Mouse (Mus musculus) kidney, adult 2 months (tissue): ENCODE data around the gene Usp36. TPM values are rescaled to one million over a fixed set of nuclear protein-coding genes. Genes with fewer than 3 reads are reported as not detected.
A peak's percentile ranks its signal among the peaks of the same experiment; 100 is the strongest.

Experiments
- DNase-seq: peaks from one replicate; pipeline ENCODE4 v3.0.0; 2021
- H3K27ac ChIP-seq: fragments of 200-500 bp; 2 replicates; pipeline ENCODE4 v1.5.1; 2012; ENCODE audit warnings: low read depth, low read length, control low read depth, inconsistent platforms; ENCODE audit not compliant: insufficient read depth
- H3K27me3 ChIP-seq: fragments of 200-500 bp; replicated peaks from 2 replicates; pipeline ENCODE4 v1.6.1; 2012; ENCODE audit warnings: mild to moderate bottlenecking, moderate library complexity, low read length, inconsistent platforms; ENCODE audit not compliant: control insufficient read depth, insufficient read depth
- H3K36me3 ChIP-seq: fragments of 200-500 bp; 2 replicates; pipeline ENCODE4 v1.6.1; 2012; ENCODE audit warnings: mild to moderate bottlenecking, moderate library complexity, low read length, inconsistent platforms; ENCODE audit not compliant: control insufficient read depth, insufficient read depth
- H3K4me1 ChIP-seq: fragments of 200-500 bp; 2 replicates; pipeline ENCODE4 v1.6.1; 2011; ENCODE audit warnings: low read length; ENCODE audit not compliant: control insufficient read depth, insufficient read depth
- H3K4me3 ChIP-seq: fragments of 200-500 bp; 2 replicates; pipeline ENCODE4 v1.5.1; 2011; ENCODE audit warnings: mild to moderate bottlenecking, low read depth, low read length, control low read depth; ENCODE audit not compliant: insufficient read depth
- CTCF ChIP-seq: fragments of 200-500 bp; conservative IDR thresholded peaks from 2 replicates; pipeline ENCODE4 v1.5.1; 2011; ENCODE audit warnings: low read depth, mild to moderate bottlenecking, control low read depth, low read length, moderate library complexity, mixed read lengths; ENCODE audit not compliant: insufficient read depth, insufficient read length
- POLR2A ChIP-seq: fragments of 200-500 bp; IDR thresholded peaks from one replicate; pipeline ENCODE4 v1.6.1; 2011; ENCODE audit warnings: low read depth, low read length, control low read depth
- WGBS: fragments of 180-500 bp; shearing (Covaris S2); methylation state at CpG from one replicate; pipeline ENCODE4 v1.1.7; 2018; 5-methylcytosine and 5-hydroxymethylcytosine counted together
- polyA plus RNA-seq: library from polyadenylated mRNA; depleted of rRNA; stranded (reverse); fragments of >200 nt; gene quantifications from 2 replicates; pipeline ENCODE4 v1.2.3, GENCODE M21; 2012

Gene Usp36
- polyA plus RNA-seq, 1 experiment, result 11.2 TPM

DNA sequence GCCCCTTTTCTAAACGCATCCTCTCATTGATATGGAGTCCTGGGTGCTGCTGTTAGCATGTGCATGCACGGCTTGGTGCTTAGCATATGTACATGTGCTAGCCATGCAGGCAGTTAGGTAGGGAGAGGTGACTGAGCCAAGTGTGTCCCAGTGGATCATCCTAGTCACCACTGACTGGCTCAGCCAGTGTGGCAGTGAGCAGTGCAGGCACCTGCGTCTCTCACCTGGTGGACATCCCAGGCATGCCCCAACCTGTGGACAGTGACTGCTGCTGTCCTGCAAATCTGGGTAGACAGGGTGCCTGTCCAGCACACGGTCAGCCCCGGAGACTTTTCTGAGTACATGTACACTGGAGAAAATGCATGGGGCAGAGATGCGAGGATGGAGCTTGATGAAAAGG is 38.5 kb upstream of the Usp36 start:
- DNase-seq, result no peak
- TF ChIP-seq CTCF, result no peak
- TF ChIP-seq POLR2A, result no peak
- Histone ChIP-seq H3K36me3 (no peaks in the 10 kb centered on the region), H3K4me1 (no peaks in the 10 kb centered on the region), H3K27me3 (no peaks in the 10 kb centered on the region), H3K4me3 (no peak overlapping the region), H3K27ac (no peak overlapping the region)
- 90% methylated on average over 6 of the region's 6 CpGs for WGBS

DNA sequence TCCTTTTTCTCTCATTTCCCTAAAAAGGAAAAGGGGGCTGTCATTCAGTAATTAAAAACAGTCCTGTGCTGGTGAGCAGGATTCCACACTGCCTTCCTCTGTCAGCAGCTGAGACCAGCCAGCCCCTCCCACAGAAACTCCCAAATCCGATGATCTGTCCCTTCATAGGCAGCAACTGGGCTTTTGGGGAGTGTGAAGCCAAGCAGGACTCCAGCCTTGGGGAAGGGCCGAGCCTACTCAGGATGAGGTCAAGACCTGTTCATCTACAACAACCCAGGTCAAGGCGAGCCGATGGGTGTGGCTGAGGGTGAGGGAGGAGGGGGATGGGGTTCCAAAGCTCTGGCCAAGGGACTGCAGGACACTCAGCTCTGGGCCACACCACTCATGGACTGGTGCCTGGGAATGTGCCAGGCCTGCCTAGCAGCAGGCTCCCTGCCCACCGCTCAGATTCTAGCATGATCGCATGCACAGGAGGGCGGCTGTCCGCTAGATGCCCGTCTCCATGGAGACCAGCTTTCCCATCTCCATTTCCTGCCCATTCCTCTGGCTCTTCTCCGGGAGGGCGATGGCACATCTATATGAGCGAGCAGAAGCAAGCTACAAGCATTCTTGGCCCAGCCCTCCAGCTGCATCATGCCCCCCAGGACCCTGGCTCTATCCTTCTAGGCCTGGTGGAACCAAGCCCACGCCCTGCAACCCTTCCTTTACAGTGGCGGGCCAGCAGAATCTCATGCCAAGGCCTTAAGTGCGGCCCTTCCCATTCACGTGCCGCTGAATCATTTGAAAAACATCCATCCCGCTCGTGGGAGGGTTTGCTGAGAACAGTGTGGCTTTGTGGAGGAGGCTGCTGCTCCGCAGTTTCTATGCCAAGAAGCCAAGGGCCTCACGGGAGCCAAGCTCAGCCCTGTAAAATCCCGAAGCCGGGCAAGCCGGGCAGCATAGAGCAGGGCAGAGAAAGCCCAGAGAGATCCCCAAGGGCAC is 37.2 kb upstream of the Usp36 start:
- Histone ChIP-seq H3K4me3 (no peak overlapping the region), H3K4me1 (no peaks in the 10 kb centered on the region), H3K36me3 (no peaks in the 10 kb centered on the region), H3K27me3 (no peaks in the 10 kb centered on the region), H3K27ac (peak overlapping the region; percentile 12; the same call in 1 of the 2 replicates)
- peak; percentile 48 for DNase-seq
- TF ChIP-seq CTCF (no peak), POLR2A (no peak)
- WGBS, result 58% methylated on average over 24 of the region's 24 CpGs

DNA sequence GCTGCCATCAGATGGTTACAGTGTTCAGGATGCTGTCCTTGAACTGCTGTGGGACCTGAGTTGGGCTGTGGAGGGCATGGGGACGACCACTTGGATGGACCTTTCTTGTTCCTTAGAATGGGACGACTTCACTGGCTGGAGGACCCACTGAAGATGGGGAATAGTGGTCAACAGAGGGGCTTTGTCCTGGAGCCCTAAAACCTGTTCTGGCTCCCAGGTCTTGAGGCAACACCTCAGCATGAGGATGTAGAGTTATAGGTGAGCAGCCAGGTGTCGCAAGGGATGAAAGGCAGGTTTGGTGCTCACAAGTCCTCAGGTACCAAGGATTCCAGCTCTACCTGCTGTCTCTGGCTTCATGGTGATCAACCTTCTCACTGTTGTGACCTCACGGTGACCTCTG is 36.4 kb upstream of the Usp36 start:
- H3K36me3 ChIP-seq, result no peaks in the 10 kb centered on the region
- WGBS, result 94% methylated on average over 4 of the region's 4 CpGs
- DNase-seq, result no peak
- H3K4me1 ChIP-seq, result no peaks in the 10 kb centered on the region
- H3K27ac ChIP-seq, result no peak overlapping the region
- no peak overlapping the region for H3K4me3 ChIP-seq
- H3K27me3 ChIP-seq, result no peaks in the 10 kb centered on the region
- no peak for TF ChIP-seq CTCF
- no peak for TF ChIP-seq POLR2A

DNA sequence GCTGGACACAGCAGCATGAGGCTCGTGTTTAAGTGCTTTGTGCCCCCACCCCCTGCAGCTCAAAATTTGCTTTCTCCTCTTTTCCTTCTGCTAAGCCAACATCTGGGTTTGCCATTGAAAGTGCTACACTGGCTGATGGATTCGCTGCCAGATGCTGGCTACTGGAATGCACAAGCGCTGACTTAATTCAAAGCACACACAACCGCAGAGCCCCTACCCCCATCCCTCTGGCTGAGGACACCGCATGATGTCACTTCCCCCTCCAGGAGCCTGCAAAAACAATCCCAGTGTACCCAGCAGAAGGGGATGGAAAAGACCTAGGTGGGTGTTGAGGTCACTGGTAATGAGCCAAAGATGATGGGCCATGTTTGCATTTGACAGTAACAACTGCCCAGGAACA is 34.5 kb upstream of the Usp36 start:
- Histone ChIP-seq H3K4me3 (no peak overlapping the region), H3K4me1 (no peaks in the 10 kb centered on the region), H3K36me3 (no peaks in the 10 kb centered on the region), H3K27me3 (no peaks in the 10 kb centered on the region), H3K27ac (no peak overlapping the region)
- no peak for DNase-seq
- TF ChIP-seq CTCF (no peak), POLR2A (no peak)
- 51% methylated on average over 5 of the region's 5 CpGs for WGBS

DNA sequence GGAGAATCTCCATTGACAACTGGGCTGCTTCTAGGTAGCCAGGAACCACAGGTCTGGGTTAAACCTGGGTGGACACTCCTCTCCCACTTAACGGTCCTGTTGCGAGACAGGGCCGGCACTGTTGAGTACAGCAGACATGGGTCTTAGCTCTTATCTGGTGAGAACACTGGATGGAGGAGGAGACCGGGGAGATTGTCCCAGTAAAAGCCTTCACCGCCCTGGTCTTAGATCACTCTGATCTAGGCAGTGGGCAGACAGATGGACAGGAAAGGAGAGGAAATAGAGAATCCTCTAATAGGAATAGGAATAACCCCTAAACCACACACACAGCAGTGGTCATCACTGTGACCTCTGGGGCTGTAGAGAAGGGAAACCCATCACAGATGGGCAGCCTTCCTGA is 33.9 kb upstream of the Usp36 start:
- WGBS, result 87% methylated on average over 5 of the region's 5 CpGs
- no peaks in the 10 kb centered on the region for H3K36me3 ChIP-seq

DNA sequence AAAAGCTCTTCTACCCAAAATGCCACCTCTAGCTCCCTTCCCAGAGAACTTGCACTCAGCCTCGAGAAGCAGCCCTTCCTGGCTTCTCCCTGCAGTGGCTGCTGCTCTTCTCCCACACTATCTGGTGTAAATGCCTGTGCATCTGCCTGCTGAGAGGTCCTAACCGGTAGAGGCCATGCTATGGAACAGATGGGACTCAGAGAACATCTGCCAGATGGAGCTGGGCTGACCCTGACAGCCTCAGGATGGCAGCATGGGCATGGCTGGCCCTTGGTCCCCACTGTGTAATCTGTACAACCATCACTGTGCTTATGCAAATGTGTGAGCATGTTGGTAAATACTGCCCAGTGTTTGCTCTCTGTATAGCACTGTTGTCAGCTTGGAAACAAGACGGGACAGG is 32.6 kb upstream of the Usp36 start:
- H3K27ac ChIP-seq, result no peak overlapping the region
- TF ChIP-seq CTCF, result no peak
- no peak for TF ChIP-seq POLR2A
- no peaks in the 10 kb centered on the region for H3K36me3 ChIP-seq
- no peaks in the 10 kb centered on the region for H3K4me1 ChIP-seq
- no peak for DNase-seq
- H3K4me3 ChIP-seq, result no peak overlapping the region
- no peaks in the 10 kb centered on the region for H3K27me3 ChIP-seq
- 55% methylated on average over 3 of the region's 3 CpGs for WGBS

More for the DNA sequence above, 33.9 kb upstream of the Usp36 start:
- TF ChIP-seq POLR2A (no peak), CTCF (no peak)
- H3K4me1 ChIP-seq, result no peaks in the 10 kb centered on the region
- no peaks in the 10 kb centered on the region for H3K27me3 ChIP-seq
- no peak for DNase-seq
- H3K4me3 ChIP-seq, result no peak overlapping the region
- no peak overlapping the region for H3K27ac ChIP-seq

DNA sequence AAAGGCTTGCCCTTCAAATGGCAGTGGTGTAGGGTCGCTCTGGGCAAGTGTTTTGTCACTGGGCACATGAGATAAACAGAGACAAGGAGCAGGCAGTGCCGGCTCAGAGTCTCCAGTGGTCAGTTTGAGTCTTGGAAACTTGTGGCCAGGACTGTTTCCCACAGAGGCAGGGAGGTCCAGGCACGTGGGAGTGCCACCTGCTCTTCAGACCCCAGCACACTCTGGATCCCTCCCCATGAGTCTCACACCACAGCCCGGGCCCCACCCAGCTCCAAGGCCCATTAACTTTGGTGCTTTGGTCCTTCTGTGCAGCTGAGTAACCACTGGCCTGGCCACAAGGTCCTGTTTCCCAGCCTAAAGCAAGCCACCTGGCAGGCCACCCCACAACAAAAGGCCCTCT is 31.9 kb upstream of the Usp36 start:
- Histone ChIP-seq H3K4me3 (no peak overlapping the region), H3K27me3 (no peaks in the 10 kb centered on the region), H3K4me1 (no peaks in the 10 kb centered on the region), H3K27ac (no peak overlapping the region), H3K36me3 (no peaks in the 10 kb centered on the region)
- 33% methylated on average over 4 of the region's 4 CpGs for WGBS
- TF ChIP-seq POLR2A (no peak), CTCF (no peak)
- peak; percentile 20 for DNase-seq
